Mouse (Mus musculus): ENCODE results near the gene Adam1b. TPM values are rescaled to one million over a fixed set of nuclear protein-coding genes. Genes with fewer than 3 reads are reported as not detected.
A peak's percentile ranks its signal among the peaks of the same experiment; 100 is the strongest.

Gene Adam1b
- polyA plus RNA-seq (2015; fragmentation: Nextera tagmentation; extraction: Ambion mirVana): 0.13 TPM in 1 of 2 replicates, not detected in the other

DNA sequence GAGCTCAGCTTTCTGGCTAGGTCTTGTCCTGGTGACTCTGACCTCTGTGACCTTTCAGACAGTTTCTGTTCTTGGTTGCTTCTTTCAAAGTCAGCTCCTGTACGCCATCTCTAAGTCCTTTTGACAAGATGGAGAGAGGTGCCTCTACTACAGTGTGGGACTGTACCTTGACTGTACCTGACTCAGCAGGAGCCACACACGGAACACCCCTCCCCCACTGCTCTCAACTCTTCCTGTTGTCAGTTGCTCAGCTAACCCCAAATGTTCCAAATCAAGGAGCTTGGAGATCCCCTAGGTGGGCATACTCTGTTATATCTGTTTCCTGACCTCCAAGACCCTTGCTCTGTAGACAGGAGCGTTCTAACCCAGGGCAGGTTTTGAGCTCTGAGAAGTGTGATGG, at the start of gene Adam1b:
Gene Adam1b (minus strand): TSS at position 205 of the 400 bp plus-strand sequence.
- H3K9me3 ChIP-seq: no peaks in the 10 kb centered on the region
- ATAC-seq (ENCODE audit: low FRiP score): no peak
- no peak within 1 kb of the TSS for H3K4me2 ChIP-seq
- H3K36me3 ChIP-seq: no peaks in the 10 kb centered on the region
- no peaks in the 10 kb centered on the region for H3K27me3 ChIP-seq
- WGBS: 87% methylated on average over 3 of the region's 3 CpGs
- H3K9ac ChIP-seq: no peak within 1 kb of the TSS
- H3K27ac ChIP-seq: no peak within 1 kb of the TSS
- no peaks in the 10 kb centered on the region for H3K4me1 ChIP-seq (replicated peaks)
- H3K4me3 ChIP-seq: no peak within 1 kb of the TSS

DNA sequence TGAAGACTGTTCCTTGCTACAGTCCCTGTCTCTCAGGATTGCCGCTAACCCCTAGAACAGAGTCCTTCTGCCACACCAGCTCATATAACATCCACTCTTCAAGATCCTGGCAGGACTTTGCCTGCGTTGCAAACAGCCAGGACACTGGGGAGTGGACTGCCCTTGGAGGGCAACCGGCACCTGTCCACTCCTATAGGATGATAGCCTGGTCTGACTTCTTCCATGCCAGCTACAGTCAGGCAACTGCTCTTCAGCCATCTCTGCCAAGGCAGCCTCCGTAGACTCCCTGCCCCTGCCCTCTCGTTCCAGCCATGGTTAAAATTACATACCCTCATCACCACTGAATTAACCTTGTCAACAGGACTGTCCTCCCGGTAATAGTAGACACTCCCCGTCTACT, 46.0 kb upstream of the Adam1b start:
- H3K27me3 ChIP-seq: no peaks in the 10 kb centered on the region
- no peak overlapping the region for H3K9ac ChIP-seq
- no peak overlapping the region for H3K27ac ChIP-seq
- 90% methylated on average over 7 of the region's 7 CpGs for WGBS
- H3K9me3 ChIP-seq: no peaks in the 10 kb centered on the region
- H3K4me3 ChIP-seq: no peak overlapping the region
- no peaks in the 10 kb centered on the region for H3K36me3 ChIP-seq
- H3K4me2 ChIP-seq: no peak overlapping the region
- no peak for ATAC-seq (ENCODE audit: low FRiP score)
- peaks cover 16% of the 10 kb centered on the region for H3K4me1 ChIP-seq (replicated peaks)

DNA sequence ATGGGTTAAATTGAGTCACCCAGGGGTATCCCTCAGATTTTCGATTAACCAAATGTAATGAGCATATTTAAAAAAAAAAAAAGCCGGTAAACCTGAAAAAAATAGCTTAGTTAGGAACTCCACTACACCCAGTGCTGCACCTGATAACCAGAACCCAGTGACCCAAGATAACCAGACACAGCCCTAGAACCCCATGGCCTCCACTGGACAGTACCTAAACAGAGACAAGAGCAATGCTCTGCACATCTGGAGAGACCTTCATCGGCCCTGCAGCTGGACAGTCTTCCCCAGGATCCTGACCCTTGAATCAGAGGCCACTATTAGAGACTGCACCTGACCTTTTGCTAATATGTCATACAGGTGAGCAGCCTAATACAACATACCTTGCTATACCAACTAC, 43.8 kb upstream of the Adam1b start:
- no peak overlapping the region for H3K4me2 ChIP-seq
- H3K27me3 ChIP-seq: no peaks in the 10 kb centered on the region
- ATAC-seq (ENCODE audit: low FRiP score): no peak
- peaks cover 36% of the 10 kb centered on the region for H3K4me1 ChIP-seq (replicated peaks)
- H3K27ac ChIP-seq: no peak overlapping the region
- H3K4me3 ChIP-seq: no peak overlapping the region
- no peaks in the 10 kb centered on the region for H3K9me3 ChIP-seq
- 99% methylated on average over 3 of the region's 3 CpGs for WGBS
- H3K9ac ChIP-seq: 0 out of 2 replicates have a peak overlapping the region, but pooled peaks have one; percentile 99
- H3K36me3 ChIP-seq: no peaks in the 10 kb centered on the region

DNA sequence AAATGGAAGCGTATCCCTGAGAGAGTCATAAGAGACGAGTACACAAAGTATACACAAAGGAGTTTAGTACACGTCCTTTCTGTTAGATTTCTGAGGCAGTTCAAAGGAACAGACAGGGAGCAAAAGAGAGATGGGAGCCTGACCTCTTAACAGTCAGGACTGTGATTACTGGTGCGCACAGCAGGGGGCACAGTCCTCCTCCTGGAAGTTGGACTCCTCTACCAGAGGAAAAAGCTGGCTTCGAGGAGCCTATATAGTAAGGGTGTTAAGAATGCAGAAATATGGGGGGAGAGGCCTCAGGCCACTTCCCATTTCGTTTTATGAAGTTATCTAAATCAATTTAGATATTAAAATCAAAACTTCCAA, 43.3 kb upstream of the Adam1b start:
- WGBS: 47% methylated on average over 6 of the region's 6 CpGs
- peak; percentile 17 for ATAC-seq (ENCODE audit: low FRiP score)
- Histone ChIP-seq H3K9ac (peak overlapping the region; percentile 99), H3K4me3 (peak overlapping the region; percentile 100), H3K27me3 (no peaks in the 10 kb centered on the region), H3K36me3 (no peaks in the 10 kb centered on the region), H3K4me2 (peak overlapping the region; percentile 69), H3K27ac (peak overlapping the region; percentile 97), H3K4me1 (replicated peaks) (peaks cover 38% of the 10 kb centered on the region), H3K9me3 (no peaks in the 10 kb centered on the region)

DNA sequence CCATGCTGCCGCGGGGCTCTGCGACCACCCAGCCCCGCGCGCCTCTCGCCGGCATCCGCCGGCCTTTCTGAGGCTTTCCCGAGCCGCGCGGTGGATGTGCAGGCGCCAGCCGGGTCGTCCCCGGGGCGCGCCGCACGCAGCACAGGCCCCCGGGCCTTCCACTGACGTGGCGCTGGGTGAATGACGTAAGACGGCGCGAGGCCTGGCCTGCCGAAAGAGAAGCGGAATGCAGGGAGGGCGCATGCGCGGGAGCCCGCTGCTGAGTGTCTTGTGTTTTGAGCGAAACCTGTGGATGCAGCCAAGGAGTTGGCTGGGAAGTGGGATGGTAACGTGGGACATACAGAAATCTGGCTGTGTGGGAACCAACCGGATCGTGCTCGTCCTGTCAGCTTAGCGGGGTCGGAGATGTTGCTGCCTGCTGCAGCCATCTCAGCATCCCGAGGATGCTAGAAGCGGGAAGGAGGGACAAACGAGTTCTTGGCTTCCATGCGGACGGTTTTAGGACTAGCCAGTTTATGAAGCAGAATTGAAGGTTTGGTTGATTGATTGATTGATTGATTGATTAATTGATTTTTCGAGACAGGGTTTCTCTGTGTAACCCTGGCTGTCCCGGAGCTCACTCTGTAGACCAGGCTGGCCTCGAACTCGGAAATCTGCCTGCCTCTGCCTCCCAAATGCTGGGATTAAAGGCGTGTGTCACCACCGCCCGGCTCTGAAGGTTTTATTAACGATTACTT, 42.7 kb upstream of the Adam1b start, which contains the start of gene Mapkapk5:
Gene Mapkapk5 (minus strand): TSS at position 113 of the 737 bp plus-strand sequence.
- Histone ChIP-seq H3K9me3 (no peaks in the 10 kb centered on the region), H3K36me3 (no peaks in the 10 kb centered on the region), H3K9ac (peak within 1 kb of the TSS; percentile 99), H3K4me2 (peak within 1 kb of the TSS; percentile 80), H3K27me3 (no peaks in the 10 kb centered on the region), H3K27ac (peak within 1 kb of the TSS; percentile 97), H3K4me1 (replicated peaks) (peaks cover 38% of the 10 kb centered on the region), H3K4me3 (peak within 1 kb of the TSS; percentile 100)
- WGBS: 2% methylated on average over 55 of the region's 55 CpGs
- ATAC-seq (ENCODE audit: low FRiP score): peak; percentile 91

DNA sequence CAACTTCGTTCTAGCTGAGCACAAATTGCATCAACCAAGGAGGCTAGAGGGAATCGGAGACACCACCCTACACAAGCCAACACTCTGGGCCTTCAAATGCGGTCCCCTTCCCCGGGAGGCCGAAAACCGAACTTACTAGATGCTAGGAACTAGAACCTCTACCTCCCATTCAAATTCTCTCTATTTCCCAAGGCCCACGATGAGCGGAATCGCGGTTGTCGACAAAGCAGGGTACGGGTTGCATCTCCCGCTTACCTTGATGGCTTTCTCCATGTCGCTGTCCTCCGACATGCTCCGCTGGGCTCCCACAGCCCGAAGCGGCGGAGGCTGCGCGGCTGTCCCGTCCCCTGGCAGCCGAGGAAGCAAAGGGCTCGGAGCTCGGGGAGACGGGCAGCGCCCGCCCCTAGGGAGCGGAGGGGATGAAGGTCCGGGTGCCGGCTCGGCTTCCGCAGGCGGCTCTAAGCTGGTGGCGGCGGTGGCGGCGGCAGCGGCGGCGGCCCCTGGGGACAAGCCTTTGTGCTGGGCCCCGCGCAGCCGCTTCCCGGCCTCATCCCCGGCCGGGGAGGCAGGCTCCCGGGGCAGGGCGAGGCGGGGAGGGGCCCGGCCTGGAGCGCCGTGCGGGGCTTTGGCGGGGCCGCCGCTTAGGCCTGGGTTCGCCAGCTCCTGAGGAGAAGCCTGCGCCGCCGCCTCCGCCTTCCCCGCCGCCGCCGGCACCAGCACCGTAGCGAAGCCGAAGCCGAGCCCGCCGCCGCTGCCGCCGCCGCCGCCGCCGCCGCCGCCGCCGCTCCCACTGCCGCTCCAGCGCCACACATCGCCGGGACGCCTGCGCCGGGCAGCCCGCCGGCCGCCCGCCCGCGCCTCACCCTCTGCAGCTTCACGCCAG, 41.9 kb upstream of the Adam1b start, which contains the start of the genes Adam1a and Gm42878:
Gene Adam1a (minus strand): TSS at position 573 of the 883 bp plus-strand sequence.
Gene Gm42878 (minus strand): TSS at position 573 of the 883 bp plus-strand sequence.
- WGBS: under 1% methylated on average over 59 of the region's 97 CpGs
- peak within 1 kb of the TSS; percentile 80 for H3K4me2 ChIP-seq
- no peaks in the 10 kb centered on the region for H3K9me3 ChIP-seq
- H3K4me3 ChIP-seq: peak within 1 kb of the TSS; percentile 100
- peak within 1 kb of the TSS; percentile 97 for H3K27ac ChIP-seq
- H3K36me3 ChIP-seq: no peaks in the 10 kb centered on the region
- H3K4me1 ChIP-seq (replicated peaks): peaks cover 38% of the 10 kb centered on the region
- H3K27me3 ChIP-seq: no peaks in the 10 kb centered on the region
- H3K9ac ChIP-seq: peak within 1 kb of the TSS; percentile 99
- peak; percentile 66 for ATAC-seq (ENCODE audit: low FRiP score)

DNA sequence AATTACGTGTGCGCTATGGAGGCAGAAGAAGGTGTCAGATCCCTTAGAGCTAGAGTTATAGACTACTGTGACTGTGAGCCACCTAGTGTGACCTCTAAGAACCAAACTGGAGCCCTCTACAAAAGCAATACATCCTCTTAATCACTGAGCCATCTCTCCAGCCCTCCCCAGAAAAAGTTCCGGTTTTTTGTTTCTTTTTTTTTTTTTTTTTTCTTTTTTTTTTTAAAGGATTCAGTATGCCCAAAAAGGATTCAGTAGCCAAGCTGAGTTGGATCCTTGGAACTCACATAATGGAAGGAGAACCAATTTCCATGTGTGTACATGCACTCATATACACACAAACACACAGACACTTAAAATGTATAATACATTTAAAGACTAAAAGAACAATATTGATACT, 40.1 kb upstream of the Adam1b start:
- H3K4me3 ChIP-seq: no peak overlapping the region
- no peak for ATAC-seq (ENCODE audit: low FRiP score)
- H3K36me3 ChIP-seq: peaks cover 3% of the 10 kb centered on the region; the same call in 1 of the 2 replicates
- no peaks in the 10 kb centered on the region for H3K27me3 ChIP-seq
- H3K27ac ChIP-seq: no peak overlapping the region
- H3K4me2 ChIP-seq: no peak overlapping the region
- H3K9ac ChIP-seq: peak overlapping the region; percentile 46; the same call in 1 of the 2 replicates
- peaks cover 38% of the 10 kb centered on the region for H3K4me1 ChIP-seq (replicated peaks)
- WGBS: 87% methylated on average over 3 of the region's 3 CpGs
- no peaks in the 10 kb centered on the region for H3K9me3 ChIP-seq

DNA sequence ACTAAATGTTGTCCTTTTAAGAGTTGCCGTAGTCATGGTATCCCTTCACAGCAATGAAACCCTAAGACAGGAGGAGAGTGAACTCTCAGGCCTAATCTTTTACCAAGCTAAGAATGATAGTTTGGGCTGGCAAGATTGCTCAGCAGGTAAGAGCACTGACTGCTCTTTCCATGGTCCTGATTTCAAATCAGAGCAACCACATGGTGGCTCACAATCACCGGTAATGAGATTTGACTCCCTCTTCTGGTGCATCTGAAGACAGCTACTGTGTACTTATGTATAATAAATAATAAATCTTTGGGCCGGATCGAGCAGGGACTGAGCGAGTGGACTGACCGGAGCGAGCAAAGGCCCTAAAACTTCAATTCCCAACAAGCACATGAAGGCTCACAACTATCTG, 38.0 kb upstream of the Adam1b start:
- Histone ChIP-seq H3K9ac (no peak overlapping the region), H3K4me3 (no peak overlapping the region), H3K36me3 (peaks cover 16% of the 10 kb centered on the region), H3K27me3 (no peaks in the 10 kb centered on the region), H3K4me1 (replicated peaks) (peaks cover 30% of the 10 kb centered on the region), H3K27ac (no peak overlapping the region), H3K4me2 (no peak overlapping the region), H3K9me3 (no peaks in the 10 kb centered on the region)
- ATAC-seq (ENCODE audit: low FRiP score): no peak
- 88% methylated on average over 7 of the region's 7 CpGs for WGBS

DNA sequence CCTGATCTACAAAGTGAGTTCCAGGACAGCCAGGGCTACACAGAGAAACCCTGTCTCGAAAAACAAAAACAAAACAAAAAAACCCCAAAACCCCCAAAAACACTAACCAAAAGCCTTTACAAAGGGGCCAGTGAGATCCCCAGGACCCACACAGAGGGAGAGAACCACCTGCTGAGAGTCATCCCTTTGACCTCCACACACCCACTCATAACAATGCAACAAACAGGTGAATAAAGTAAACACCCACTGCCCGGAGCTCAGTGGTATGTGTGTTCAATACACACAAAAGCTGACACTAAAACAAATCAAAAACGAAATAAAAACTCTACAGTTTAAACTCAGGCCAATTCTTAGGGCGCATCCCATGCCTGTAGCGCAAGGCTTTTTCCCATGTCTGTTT, 36.8 kb upstream of the Adam1b start:
- no peak overlapping the region for H3K4me2 ChIP-seq
- no peaks in the 10 kb centered on the region for H3K27me3 ChIP-seq
- H3K9me3 ChIP-seq: no peaks in the 10 kb centered on the region
- H3K36me3 ChIP-seq: peaks cover 28% of the 10 kb centered on the region
- WGBS: 91% methylated on average over 5 of the region's 5 CpGs
- H3K9ac ChIP-seq: no peak overlapping the region
- H3K4me3 ChIP-seq: no peak overlapping the region
- H3K4me1 ChIP-seq (replicated peaks): peaks cover 29% of the 10 kb centered on the region
- H3K27ac ChIP-seq: no peak overlapping the region
- ATAC-seq (ENCODE audit: low FRiP score): no peak

DNA sequence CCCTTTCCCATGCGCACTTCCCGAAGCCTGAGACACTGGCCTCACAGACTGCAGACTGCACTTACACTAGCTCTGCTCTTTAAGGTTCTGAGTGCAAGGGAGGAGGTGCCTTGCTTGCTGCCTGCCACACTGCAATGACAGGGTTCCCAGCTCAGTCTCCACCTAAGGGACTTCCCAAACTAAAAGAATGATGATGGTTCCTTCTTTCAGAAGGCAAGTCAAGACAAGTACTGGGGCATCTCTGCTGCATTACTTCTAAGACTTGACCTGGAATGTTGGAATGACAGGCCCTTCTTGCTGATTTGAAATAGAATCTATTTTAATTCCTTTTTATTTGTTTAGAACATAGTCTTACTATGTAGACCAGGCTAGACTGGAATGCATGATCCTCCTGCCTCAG, 34.4 kb upstream of the Adam1b start:
- no peak overlapping the region for H3K27ac ChIP-seq
- no peaks in the 10 kb centered on the region for H3K27me3 ChIP-seq
- no peaks in the 10 kb centered on the region for H3K9me3 ChIP-seq
- WGBS: 83% methylated on average over 2 of the region's 2 CpGs
- peaks cover 51% of the 10 kb centered on the region for H3K36me3 ChIP-seq
- no peak overlapping the region for H3K9ac ChIP-seq
- H3K4me3 ChIP-seq: no peak overlapping the region
- H3K4me2 ChIP-seq: no peak overlapping the region
- peaks cover 7% of the 10 kb centered on the region for H3K4me1 ChIP-seq (replicated peaks)
- ATAC-seq (ENCODE audit: low FRiP score): no peak

DNA sequence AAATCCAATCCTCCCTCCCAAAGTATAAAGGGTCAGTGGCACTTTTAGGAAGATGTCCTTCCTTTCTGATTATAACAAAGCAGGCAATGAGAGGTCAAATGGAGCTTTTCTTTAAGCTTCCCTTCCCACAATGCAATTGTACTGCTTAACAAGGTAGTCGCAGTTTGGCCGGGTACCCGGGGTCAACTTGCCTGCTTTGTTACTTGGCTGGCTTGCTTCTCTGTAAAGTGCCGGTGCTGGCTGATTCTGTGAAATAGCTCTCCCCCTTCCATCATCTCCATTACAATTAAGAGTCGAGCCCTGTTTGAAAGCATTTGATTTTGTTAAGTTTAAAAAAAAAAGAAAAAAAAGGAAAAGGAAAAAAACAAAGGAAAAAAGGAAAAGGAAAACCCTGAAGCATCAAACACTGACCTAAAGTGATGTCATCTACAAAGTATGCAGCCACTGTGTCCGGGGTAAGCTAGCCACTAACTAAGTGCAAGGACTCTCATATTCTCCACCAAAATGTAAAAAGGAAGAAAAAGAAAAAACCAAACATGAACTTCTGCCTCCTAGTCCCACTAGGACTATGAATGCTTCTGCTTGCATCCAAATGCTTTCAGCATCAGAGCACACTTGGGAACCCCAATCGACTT, 33.8 kb upstream of the Adam1b start:
- WGBS: 47% methylated on average over 7 of the region's 7 CpGs
- Histone ChIP-seq H3K27ac (no peak overlapping the region), H3K4me2 (no peak overlapping the region), H3K4me3 (no peak overlapping the region), H3K4me1 (replicated peaks) (peaks cover 2% of the 10 kb centered on the region), H3K9me3 (no peaks in the 10 kb centered on the region), H3K9ac (no peak overlapping the region), H3K27me3 (no peaks in the 10 kb centered on the region), H3K36me3 (peaks cover 56% of the 10 kb centered on the region)
- ATAC-seq (ENCODE audit: low FRiP score): no peak

DNA sequence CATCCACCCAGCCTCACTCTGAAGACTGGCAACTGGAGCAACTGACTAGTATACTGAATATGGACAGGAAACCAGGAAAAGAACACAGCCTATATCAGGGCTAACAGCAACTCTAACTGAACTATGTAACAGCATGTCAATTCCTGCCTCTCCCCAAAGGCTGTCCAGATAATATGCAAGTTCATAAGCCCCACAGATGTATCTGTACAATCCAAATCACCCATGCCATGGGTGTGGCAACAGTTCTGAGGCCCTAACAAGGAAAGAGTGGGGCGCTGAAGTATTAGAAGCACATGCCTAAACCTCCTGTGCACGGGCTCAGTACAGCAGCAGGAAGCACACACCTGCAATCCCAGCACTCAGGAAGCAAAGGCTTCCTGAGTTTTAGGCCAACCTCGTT, 31.9 kb upstream of the Adam1b start:
- Histone ChIP-seq H3K9ac (no peak overlapping the region), H3K36me3 (peaks cover 73% of the 10 kb centered on the region), H3K9me3 (no peaks in the 10 kb centered on the region), H3K4me1 (replicated peaks) (no peaks in the 10 kb centered on the region), H3K4me3 (no peak overlapping the region), H3K4me2 (no peak overlapping the region), H3K27me3 (no peaks in the 10 kb centered on the region), H3K27ac (no peak overlapping the region)
- ATAC-seq (ENCODE audit: low FRiP score): no peak
- WGBS: 97% methylated on average over 3 of the region's 3 CpGs
